Mouse (Mus musculus) neural tube, embryonic 14.5 days (tissue): ENCODE data around the gene Epn2. TPM values are rescaled to one million over a fixed set of nuclear protein-coding genes. Genes with fewer than 3 reads are reported as not detected.

Experiments used
- ATAC-seq: fragments of 200-750 bp; cut with Nextera tagmentation; 2 replicates; pipeline ENCODE4 v1.8.0; 2017; ENCODE audit warnings: low read depth, mild to moderate bottlenecking, moderate TSS enrichment, moderate library complexity
- H3K27ac ChIP-seq: fragments of 300-500 bp; sonication (generic); 2 replicates; pipeline ENCODE4 v1.5.1; 2014; ENCODE audit warnings: low read depth, mild to moderate bottlenecking, control low read depth, low read length, moderate library complexity, mixed read lengths
- H3K27me3 ChIP-seq: fragments of 300-500 bp; sonication (generic); 2 replicates; pipeline ENCODE4 v1.6.1; 2014; ENCODE audit warnings: low read length; ENCODE audit not compliant: control insufficient read depth, insufficient read depth
- H3K36me3 ChIP-seq: fragments of 300-500 bp; sonication (generic); 2 replicates; pipeline ENCODE4 v1.6.1; 2014; ENCODE audit warnings: low read length, mixed read lengths; ENCODE audit not compliant: control insufficient read depth, insufficient read depth
- H3K4me1 ChIP-seq: fragments of 300-500 bp; sonication (generic); 2 replicates; pipeline ENCODE4 v1.6.1; 2014; ENCODE audit warnings: low read length; ENCODE audit not compliant: control insufficient read depth, insufficient read depth
- H3K4me2 ChIP-seq: fragments of 300-500 bp; sonication (generic); 2 replicates; pipeline ENCODE4 v1.6.1; 2014; ENCODE audit warnings: mild to moderate bottlenecking, low read depth, low read length, control low read depth
- H3K4me3 ChIP-seq: fragments of 300-500 bp; sonication (generic); 2 replicates; pipeline ENCODE4 v1.5.1; 2014; ENCODE audit warnings: low read depth, low read length, control low read depth, mixed read lengths
- H3K9ac ChIP-seq: fragments of 300-500 bp; sonication (generic); replicated peaks from 2 replicates; pipeline ENCODE4 v1.6.1; 2014; ENCODE audit warnings: low read depth, mild to moderate bottlenecking, control low read depth, low read length, mixed read lengths
- H3K9me3 ChIP-seq: fragments of 300-500 bp; sonication (generic); 2 replicates; pipeline ENCODE4 v1.6.1; 2016; ENCODE audit warnings: low read length; ENCODE audit not compliant: control insufficient read depth
- WGBS: fragments of 180-500 bp; shearing (Covaris S2); extraction: QIAGEN DNeasy Blood & Tissue Kit; methylation state at CpG from one replicate; pipeline ENCODE4 v1.1.7; 2014; 5-methylcytosine and 5-hydroxymethylcytosine counted together
- polyA plus RNA-seq: library from polyadenylated mRNA; unstranded; fragments of >200 nt; fragmentation: Nextera tagmentation; extraction: Ambion mirVana; gene quantifications from 2 replicates; pipeline ENCODE4 v1.2.1, GENCODE M21; 2014

Epn2 gene
- polyA plus RNA-seq, 1 experiment from 2014 or later: 74.8 TPM

DNA sequence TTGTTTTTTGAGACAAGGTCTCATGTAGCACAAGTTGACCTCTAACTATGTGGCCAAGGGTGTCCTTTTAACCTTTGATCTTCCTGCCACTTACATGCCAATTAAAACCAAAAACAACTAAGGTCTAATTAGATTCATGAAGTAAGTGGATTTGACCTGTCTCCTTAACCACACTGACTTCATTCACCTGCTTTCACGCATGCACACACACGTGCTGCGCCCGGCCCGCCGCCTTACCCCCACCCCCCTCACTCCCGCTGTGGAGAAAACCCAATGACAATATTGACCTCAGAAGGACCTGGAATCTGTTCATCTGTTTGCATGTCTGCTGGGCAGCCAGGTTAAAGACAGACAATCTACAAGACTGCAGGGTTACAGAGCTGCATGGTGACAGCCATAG, 38.8 kb downstream of the Epn2 start:
- Histone ChIP-seq H3K27me3 (no peaks in the 10 kb centered on the region), H3K4me1 (no peaks in the 10 kb centered on the region), H3K36me3 (peaks cover 18% of the 10 kb centered on the region), H3K4me2 (no peak overlapping the region), H3K9ac (no peak overlapping the region), H3K9me3 (no peaks in the 10 kb centered on the region), H3K27ac (no peak overlapping the region), H3K4me3 (no peak overlapping the region)
- 92% methylated on average over 7 of the region's 7 CpGs for WGBS
- no peak for ATAC-seq

DNA sequence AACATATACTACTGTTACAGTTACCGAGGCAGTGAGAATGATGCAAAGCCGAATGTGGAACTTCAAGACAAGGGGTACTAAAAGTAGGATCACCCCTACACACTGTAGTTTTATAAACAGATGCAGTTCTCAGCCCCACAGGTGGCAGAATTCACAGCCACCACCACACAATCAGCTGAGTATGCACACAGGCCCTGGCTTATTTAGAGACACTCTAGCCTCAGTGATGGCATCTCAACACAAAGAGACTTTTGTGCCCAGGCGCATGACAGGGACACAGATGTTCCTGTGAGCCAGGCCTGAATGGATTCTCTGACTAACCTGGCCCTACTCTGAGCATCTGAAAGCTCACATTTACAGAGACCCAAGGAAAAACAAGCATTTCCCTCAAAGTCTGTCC, 42.1 kb downstream of the Epn2 start:
- Histone ChIP-seq H3K4me3 (no peak overlapping the region), H3K4me2 (no peak overlapping the region), H3K9me3 (no peaks in the 10 kb centered on the region), H3K36me3 (peaks cover 9% of the 10 kb centered on the region; the same call in 1 of the 2 replicates), H3K27ac (no peak overlapping the region), H3K27me3 (no peaks in the 10 kb centered on the region), H3K4me1 (no peaks in the 10 kb centered on the region), H3K9ac (no peak overlapping the region)
- ATAC-seq: no peak
- 91% methylated on average over 3 of the region's 3 CpGs for WGBS

DNA sequence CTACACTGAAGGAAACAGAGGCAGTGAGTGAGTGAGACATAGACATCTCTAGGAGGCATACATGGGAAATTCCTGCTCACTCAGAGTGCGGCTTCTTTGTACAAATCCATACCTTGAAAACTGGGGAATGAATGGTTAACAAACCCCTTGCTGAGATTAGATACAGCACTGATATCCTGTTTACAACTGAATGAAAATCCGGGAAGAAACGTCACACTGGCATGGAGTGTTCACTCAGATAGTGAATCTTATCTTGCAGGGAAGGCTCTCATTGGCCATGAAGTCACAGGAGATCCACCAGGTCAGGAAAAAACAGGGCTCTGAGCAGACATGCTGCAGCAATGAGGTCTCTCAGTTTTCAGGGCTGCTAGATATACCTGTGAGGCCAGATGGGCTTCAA, 42.5 kb downstream of the Epn2 start:
- Histone ChIP-seq H3K4me2 (no peak overlapping the region), H3K4me3 (no peak overlapping the region), H3K36me3 (peaks cover 9% of the 10 kb centered on the region; the same call in 1 of the 2 replicates), H3K9ac (no peak overlapping the region), H3K9me3 (no peaks in the 10 kb centered on the region), H3K4me1 (no peaks in the 10 kb centered on the region), H3K27ac (no peak overlapping the region), H3K27me3 (no peaks in the 10 kb centered on the region)
- no peak for ATAC-seq
- 78% methylated on average over 3 of the region's 3 CpGs for WGBS

DNA sequence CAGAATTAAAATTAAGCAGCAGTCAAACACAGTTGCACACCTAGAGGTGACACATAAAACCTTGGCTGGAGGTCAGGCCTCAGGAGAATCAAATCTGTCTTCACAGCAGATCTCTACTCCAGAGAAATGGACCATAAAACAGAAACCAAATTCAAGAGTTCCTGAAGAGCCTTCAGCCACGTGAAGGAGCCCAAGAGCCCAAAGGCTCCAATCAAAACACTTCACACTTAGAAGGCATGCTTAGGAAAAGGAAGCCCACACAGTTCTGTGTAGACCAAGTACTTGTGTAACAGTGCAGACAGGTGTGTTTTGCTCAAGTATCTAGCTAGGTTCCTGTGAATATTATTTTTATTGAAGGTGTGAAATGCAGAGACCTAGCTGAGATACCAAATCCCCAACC, 44.0 kb downstream of the Epn2 start:
- Histone ChIP-seq H3K9ac (no peak overlapping the region), H3K9me3 (no peaks in the 10 kb centered on the region), H3K27me3 (no peaks in the 10 kb centered on the region), H3K27ac (no peak overlapping the region), H3K4me1 (no peaks in the 10 kb centered on the region), H3K36me3 (peaks cover 9% of the 10 kb centered on the region; the same call in 1 of the 2 replicates), H3K4me3 (no peak overlapping the region), H3K4me2 (no peak overlapping the region)
- WGBS: 77% methylated on average over 1 of the region's 1 CpGs
- no peak for ATAC-seq

DNA sequence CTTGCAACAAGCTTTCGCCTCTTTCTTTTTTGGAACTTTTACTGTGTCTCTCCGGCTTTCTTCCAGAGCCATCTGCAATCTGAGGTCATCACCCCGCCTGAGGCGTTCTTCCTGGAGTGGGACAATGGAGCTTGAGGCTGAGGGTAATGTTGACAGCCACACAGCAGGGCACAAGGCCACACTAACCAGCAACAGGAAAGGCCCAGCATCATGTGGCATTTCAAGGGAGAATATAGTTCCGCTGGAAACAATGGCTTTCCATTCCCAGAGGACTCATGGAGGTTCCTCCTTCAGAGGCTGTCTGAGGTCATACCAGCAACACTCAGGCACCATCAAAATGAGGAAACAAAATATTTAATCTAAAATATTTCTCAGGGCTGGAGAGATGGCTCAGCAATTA, 45.9 kb downstream of the Epn2 start:
- Histone ChIP-seq H3K4me3 (no peak overlapping the region), H3K36me3 (no peaks in the 10 kb centered on the region; the same call in 1 of the 2 replicates), H3K4me1 (peaks cover 8% of the 10 kb centered on the region; the same call in 1 of the 2 replicates), H3K9ac (no peak overlapping the region), H3K4me2 (no peak overlapping the region), H3K27ac (no peak overlapping the region), H3K27me3 (no peaks in the 10 kb centered on the region), H3K9me3 (no peaks in the 10 kb centered on the region)
- 51% methylated on average over 5 of the region's 5 CpGs for WGBS
- ATAC-seq: no peak

DNA sequence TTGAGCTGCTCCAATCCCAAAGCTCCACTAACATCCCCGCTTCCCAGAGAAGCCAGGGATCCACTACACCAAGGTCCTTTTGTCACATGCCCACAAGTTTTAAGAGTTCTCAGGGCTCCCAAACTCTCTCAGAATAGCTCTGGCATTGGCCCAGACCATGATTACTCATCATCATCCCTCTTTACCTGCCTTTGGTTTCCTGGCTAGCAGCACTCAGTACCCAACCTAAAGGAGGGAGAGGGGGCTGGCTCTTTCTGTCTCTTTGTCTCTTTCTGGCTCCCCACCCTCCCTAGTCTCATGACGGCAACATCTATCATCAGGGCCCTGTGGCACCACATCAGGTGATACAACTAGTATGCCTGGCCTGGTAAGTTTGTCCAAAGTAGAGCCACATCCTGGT, 46.7 kb downstream of the Epn2 start:
- no peaks in the 10 kb centered on the region; the same call in 1 of the 2 replicates for H3K36me3 ChIP-seq
- H3K4me2 ChIP-seq: no peak overlapping the region
- no peaks in the 10 kb centered on the region for H3K9me3 ChIP-seq
- H3K4me1 ChIP-seq: peaks cover 8% of the 10 kb centered on the region; the same call in 1 of the 2 replicates
- no peaks in the 10 kb centered on the region for H3K27me3 ChIP-seq
- no peak for ATAC-seq
- H3K9ac ChIP-seq: no peak overlapping the region
- 86% methylated on average over 2 of the region's 2 CpGs for WGBS
- no peak overlapping the region for H3K27ac ChIP-seq
- H3K4me3 ChIP-seq: no peak overlapping the region

DNA sequence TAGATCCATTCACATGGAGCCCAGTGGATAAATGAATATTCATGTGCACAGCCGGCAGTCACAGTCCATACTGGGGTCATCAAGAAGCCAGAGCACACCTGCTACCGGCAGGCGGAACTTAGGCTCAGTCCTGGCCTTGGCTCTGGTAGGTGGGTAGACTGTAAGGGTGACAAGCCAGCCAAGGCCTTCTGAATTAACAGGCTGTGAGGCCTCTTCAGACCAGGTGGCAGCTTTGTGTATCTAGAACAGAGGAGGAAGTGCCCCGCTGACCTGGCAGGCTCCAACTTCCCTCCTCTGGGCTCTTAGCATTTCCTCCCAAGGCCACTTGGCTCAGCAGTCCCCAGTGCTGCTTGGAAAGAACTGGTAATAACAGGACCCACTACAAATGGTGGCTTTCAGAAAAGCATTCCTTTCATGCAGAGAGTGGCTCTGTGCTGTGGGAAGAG, 50.2 kb downstream of the Epn2 start:
- H3K27me3 ChIP-seq: no peaks in the 10 kb centered on the region
- no peaks in the 10 kb centered on the region for H3K9me3 ChIP-seq
- H3K36me3 ChIP-seq: peaks cover under 1% of the 10 kb centered on the region; the same call in 1 of the 2 replicates
- H3K9ac ChIP-seq: no peak overlapping the region
- H3K4me2 ChIP-seq: no peak overlapping the region
- H3K4me1 ChIP-seq: peaks cover 8% of the 10 kb centered on the region; the same call in 1 of the 2 replicates
- peak; percentile 24; the same call in 1 of the 2 replicates for ATAC-seq
- peak overlapping the region; percentile 16; the same call in 1 of the 2 replicates for H3K27ac ChIP-seq
- H3K4me3 ChIP-seq: no peak overlapping the region
- WGBS: 14% methylated on average over 4 of the region's 4 CpGs

DNA sequence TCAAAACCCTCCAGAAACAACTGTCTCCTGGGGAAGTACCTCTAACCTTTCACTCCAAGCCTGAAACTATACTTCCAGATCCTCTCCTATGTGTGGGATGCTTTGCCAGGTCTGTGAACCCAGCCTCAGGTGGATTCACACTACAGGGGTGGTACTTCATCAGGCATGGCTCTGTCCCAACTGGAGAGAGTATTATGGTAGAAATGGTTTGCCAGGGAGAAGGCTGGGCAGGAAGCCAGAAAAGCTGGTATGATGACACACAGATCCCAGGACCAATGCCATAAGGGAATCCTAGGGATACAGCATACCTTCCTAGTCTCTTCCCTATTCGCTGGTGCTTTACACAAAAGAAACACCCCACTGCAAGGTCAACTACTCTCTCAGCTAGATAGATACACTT, 52.6 kb downstream of the Epn2 start:
- Histone ChIP-seq H3K36me3 (peaks cover 8% of the 10 kb centered on the region; the same call in 1 of the 2 replicates), H3K4me1 (peaks cover 8% of the 10 kb centered on the region; the same call in 1 of the 2 replicates), H3K27me3 (no peaks in the 10 kb centered on the region), H3K9me3 (no peaks in the 10 kb centered on the region), H3K9ac (no peak overlapping the region), H3K27ac (no peak overlapping the region), H3K4me2 (no peak overlapping the region), H3K4me3 (no peak overlapping the region)
- WGBS: 81% methylated on average over 1 of the region's 1 CpGs
- ATAC-seq: no peak

DNA sequence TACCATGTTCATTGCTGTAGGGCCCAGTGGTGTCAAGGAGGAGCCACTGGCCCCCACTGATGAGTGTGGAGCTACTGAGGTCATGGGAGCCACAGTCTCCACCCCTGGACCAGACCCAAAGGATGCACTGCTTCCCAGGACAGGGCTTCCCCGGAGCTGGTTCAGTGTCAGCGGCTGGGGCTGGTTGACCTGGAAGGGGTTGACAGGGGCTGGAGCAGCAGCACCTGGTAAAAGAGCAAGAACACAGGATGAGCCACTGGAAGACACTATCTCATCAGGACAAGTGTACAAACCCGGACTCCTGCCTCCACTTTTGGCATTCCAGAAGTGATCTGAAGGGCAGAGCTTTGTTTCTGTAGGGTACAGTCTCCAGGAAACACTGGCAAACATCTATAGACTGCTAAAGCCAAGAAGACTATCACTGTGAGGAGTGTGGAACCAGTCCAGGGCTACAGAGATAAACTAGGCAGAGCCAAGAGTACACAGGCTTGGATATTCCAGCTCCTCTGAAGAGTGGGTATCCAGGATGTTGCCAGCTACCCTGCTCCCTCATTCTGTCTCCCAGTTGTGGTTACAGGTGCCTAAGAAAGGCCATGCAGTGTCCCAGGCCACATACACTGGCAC, 59.9 kb downstream of the Epn2 start:
- Histone ChIP-seq H3K4me3 (no peak overlapping the region), H3K27ac (no peak overlapping the region), H3K36me3 (peaks cover 33% of the 10 kb centered on the region), H3K9ac (no peak overlapping the region), H3K4me1 (no peaks in the 10 kb centered on the region), H3K27me3 (no peaks in the 10 kb centered on the region), H3K4me2 (no peak overlapping the region), H3K9me3 (no peaks in the 10 kb centered on the region)
- 94% methylated on average over 3 of the region's 3 CpGs for WGBS
- no peak for ATAC-seq
